Mouse (Mus musculus): Measurements from ENCODE around the gene Gtf2h5. TPM values are rescaled to one million over a fixed set of nuclear protein-coding genes. Genes with fewer than 3 reads are reported as not detected.

Gene Gtf2h5
- polyA plus RNA-seq, 1 experiment from 2014 or later = 153 TPM

- H3K4me3 ChIP-seq (ENCODE audit: low read length) = peak overlapping the region; percentile 90
- no peaks in the 10 kb centered on the region for H3K9me3 ChIP-seq (ENCODE audit: low read length)
- no peaks in the 10 kb centered on the region for H3K36me3 ChIP-seq (ENCODE audit: insufficient read depth, low read length)
- ATAC-seq (ENCODE audit: low FRiP score, low TSS enrichment) = 0 out of 2 replicates have a peak, but pooled peaks have one; percentile 11
- no peaks in the 10 kb centered on the region for H3K27me3 ChIP-seq (ENCODE audit: insufficient read depth, low read length)
- H3K4me2 ChIP-seq (replicated peaks; ENCODE audit: low read depth, low read length) = peak overlapping the region; percentile 80
- under 1% methylated on average over 34 of the region's 50 CpGs for WGBS
- peak overlapping the region; percentile 92 for H3K27ac ChIP-seq (ENCODE audit: low read length)
- peak overlapping the region; percentile 96 for H3K9ac ChIP-seq (replicated peaks; ENCODE audit: low read length)
- peaks cover 16% of the 10 kb centered on the region for H3K4me1 ChIP-seq (ENCODE audit: insufficient read depth, low read length)
Observed at GRCm38 (mm10) chr17:6107015-6107601, 27.5 kb downstream of the Gtf2h5 start.

DNA sequence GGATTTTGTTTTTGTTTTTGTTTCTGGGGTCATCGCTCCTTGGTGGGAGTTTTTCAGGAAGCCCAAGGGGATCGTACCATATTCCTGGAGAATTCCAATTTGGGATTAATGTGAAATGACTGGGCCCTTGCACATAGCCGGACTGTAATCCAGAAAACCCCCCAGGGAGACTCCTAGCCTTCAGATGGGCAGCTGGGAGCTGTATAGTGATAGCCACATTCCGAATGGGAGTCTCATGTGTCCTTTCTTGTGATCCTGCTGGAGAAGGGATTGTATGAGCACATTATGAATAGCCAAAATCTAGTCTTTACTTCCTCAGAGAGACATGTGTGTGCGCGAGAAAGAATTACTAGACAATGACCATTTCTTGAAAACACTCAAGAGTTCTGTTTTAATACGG lies 28.6 kb downstream of the Gtf2h5 start:
- Histone ChIP-seq H3K4me1 (ENCODE audit: insufficient read depth, low read length) (peaks cover 16% of the 10 kb centered on the region), H3K9ac (replicated peaks; ENCODE audit: low read length) (peak overlapping the region; percentile 96), H3K27me3 (ENCODE audit: insufficient read depth, low read length) (no peaks in the 10 kb centered on the region), H3K27ac (ENCODE audit: low read length) (no peak overlapping the region), H3K36me3 (ENCODE audit: insufficient read depth, low read length) (no peaks in the 10 kb centered on the region), H3K4me2 (replicated peaks; ENCODE audit: low read depth, low read length) (peak overlapping the region; percentile 80), H3K4me3 (ENCODE audit: low read length) (peak overlapping the region; percentile 90), H3K9me3 (ENCODE audit: low read length) (no peaks in the 10 kb centered on the region)
- ATAC-seq (ENCODE audit: low FRiP score, low TSS enrichment) = no peak
- 41% methylated on average over 7 of the region's 7 CpGs for WGBS

DNA sequence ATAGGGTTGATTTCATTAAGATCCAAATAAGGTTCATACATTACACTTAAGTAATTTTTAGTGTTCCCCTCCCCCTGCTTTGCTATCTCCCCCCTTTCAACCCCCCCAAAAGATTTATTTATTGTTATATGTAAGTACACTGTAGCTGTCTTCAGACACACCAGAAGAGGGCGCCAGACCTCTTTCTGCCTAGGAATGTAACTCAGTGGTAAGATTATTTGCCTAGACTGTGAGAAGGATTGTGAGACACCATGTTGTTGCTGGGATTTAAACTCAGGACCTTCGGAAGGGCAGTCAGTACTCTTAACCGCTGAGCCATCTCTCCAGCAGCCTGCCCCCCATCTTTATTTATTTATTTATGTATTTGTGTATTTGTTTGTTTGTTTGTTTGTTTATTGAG lies 31.4 kb downstream of the Gtf2h5 start:
- Histone ChIP-seq H3K36me3 (ENCODE audit: insufficient read depth, low read length) (no peaks in the 10 kb centered on the region), H3K27me3 (ENCODE audit: insufficient read depth, low read length) (no peaks in the 10 kb centered on the region), H3K4me2 (replicated peaks; ENCODE audit: low read depth, low read length) (no peak overlapping the region), H3K27ac (ENCODE audit: low read length) (no peak overlapping the region), H3K4me1 (ENCODE audit: insufficient read depth, low read length) (peaks cover 16% of the 10 kb centered on the region), H3K4me3 (ENCODE audit: low read length) (no peak overlapping the region), H3K9me3 (ENCODE audit: low read length) (no peaks in the 10 kb centered on the region), H3K9ac (replicated peaks; ENCODE audit: low read length) (no peak overlapping the region)
- 85% methylated on average over 3 of the region's 3 CpGs for WGBS
- no peak for ATAC-seq (ENCODE audit: low FRiP score, low TSS enrichment)

DNA sequence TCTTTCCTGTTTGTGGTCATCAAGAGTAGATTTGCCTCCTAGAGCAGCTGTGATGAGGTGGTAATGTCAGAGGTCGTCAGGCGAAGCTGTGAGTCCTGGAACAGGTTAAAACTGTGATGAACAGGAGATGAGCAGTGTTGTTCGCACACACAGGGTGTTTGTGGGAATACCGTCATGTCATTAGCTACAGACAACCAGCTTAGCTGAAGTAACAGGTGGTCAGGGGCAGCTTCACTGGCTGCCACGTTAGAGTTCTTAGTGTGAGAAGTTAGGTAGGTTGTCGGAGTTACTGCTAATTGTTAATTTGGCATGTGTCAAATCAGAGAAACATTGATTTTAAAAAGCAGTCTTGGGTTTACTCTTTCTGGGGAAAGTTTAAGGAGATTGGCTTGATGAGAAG lies 34.1 kb downstream of the Gtf2h5 start:
- no peak overlapping the region for H3K9ac ChIP-seq (replicated peaks; ENCODE audit: low read length)
- H3K4me3 ChIP-seq (ENCODE audit: low read length) = no peak overlapping the region
- no peaks in the 10 kb centered on the region for H3K9me3 ChIP-seq (ENCODE audit: low read length)
- H3K36me3 ChIP-seq (ENCODE audit: insufficient read depth, low read length) = no peaks in the 10 kb centered on the region
- no peak for ATAC-seq (ENCODE audit: low FRiP score, low TSS enrichment)
- H3K4me2 ChIP-seq (replicated peaks; ENCODE audit: low read depth, low read length) = no peak overlapping the region
- H3K27ac ChIP-seq (ENCODE audit: low read length) = no peak overlapping the region
- no peaks in the 10 kb centered on the region for H3K27me3 ChIP-seq (ENCODE audit: insufficient read depth, low read length)
- WGBS = 87% methylated on average over 6 of the region's 6 CpGs
- peaks cover 3% of the 10 kb centered on the region for H3K4me1 ChIP-seq (ENCODE audit: insufficient read depth, low read length)

GRCm38 (mm10) chr17:6115085-6115484 lies 35.5 kb downstream of the Gtf2h5 start:
- no peak overlapping the region for H3K9ac ChIP-seq (replicated peaks; ENCODE audit: low read length)
- 92% methylated on average over 9 of the region's 9 CpGs for WGBS
- no peak for ATAC-seq (ENCODE audit: low FRiP score, low TSS enrichment)

DNA sequence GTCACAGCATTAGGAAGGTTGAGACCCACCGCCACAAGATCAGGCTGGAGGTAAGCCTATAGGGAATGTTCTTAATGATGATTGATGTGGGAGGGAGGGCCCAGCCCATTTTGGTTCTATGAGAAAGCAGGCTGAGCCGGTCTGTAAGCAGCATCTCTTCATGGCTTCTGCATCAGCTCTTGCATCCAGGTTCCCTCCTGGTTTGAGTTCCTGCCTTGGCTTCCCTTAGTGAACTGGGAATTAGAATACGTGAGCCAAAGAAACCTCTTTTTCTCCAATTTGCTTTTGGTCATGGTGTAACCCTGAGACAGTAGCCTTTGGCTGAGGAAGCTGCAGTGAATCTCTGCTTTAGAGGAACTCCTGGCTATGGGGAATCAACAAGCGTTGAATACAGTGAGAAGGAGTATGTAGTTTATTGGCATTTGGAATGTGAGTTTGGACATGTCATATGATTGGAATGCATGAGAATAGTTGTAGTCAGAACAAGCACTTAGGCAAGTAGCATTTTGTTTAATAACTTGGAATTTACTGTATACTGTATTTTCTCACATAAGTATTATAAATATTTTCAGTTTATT lies 37.7 kb downstream of the Gtf2h5 start:
- no peak overlapping the region for H3K4me3 ChIP-seq (ENCODE audit: low read length)
- 77% methylated on average over 4 of the region's 4 CpGs for WGBS
- no peaks in the 10 kb centered on the region for H3K27me3 ChIP-seq (ENCODE audit: insufficient read depth, low read length)
- peaks cover 5% of the 10 kb centered on the region for H3K36me3 ChIP-seq (ENCODE audit: insufficient read depth, low read length)
- H3K4me1 ChIP-seq (ENCODE audit: insufficient read depth, low read length) = peaks cover 8% of the 10 kb centered on the region
- no peak overlapping the region for H3K27ac ChIP-seq (ENCODE audit: low read length)
- no peak overlapping the region for H3K4me2 ChIP-seq (replicated peaks; ENCODE audit: low read depth, low read length)
- no peaks in the 10 kb centered on the region for H3K9me3 ChIP-seq (ENCODE audit: low read length)
- ATAC-seq (ENCODE audit: low FRiP score, low TSS enrichment) = no peak
- no peak overlapping the region for H3K9ac ChIP-seq (replicated peaks; ENCODE audit: low read length)

More at GRCm38 (mm10) chr17:6115085-6115484, 35.5 kb downstream of the Gtf2h5 start:
- Histone ChIP-seq H3K27ac (ENCODE audit: low read length) (no peak overlapping the region), H3K9me3 (ENCODE audit: low read length) (no peaks in the 10 kb centered on the region), H3K4me1 (ENCODE audit: insufficient read depth, low read length) (peaks cover 8% of the 10 kb centered on the region), H3K4me3 (ENCODE audit: low read length) (no peak overlapping the region), H3K36me3 (ENCODE audit: insufficient read depth, low read length) (no peaks in the 10 kb centered on the region), H3K4me2 (replicated peaks; ENCODE audit: low read depth, low read length) (no peak overlapping the region), H3K27me3 (ENCODE audit: insufficient read depth, low read length) (no peaks in the 10 kb centered on the region)

DNA sequence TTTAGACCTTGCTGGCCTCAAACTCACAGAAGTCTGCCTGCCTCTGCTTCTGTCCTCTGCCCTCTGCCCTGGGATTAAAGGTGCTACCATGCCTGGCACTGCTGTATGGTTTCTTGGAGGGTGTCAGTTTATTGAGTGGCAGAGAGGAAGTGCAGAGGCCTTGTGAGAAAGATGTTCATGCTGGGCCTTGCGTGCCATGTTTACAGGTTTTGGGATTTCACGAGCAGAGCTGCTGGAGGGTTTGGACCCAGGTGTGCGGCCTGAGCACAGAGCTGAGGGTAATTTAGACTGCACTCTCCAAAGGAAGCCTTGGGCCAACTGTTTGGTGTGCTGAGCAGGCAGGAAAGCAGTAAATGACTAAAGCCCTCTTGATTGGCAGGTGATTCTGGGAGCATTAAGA lies 38.3 kb downstream of the Gtf2h5 start:
- Histone ChIP-seq H3K27me3 (ENCODE audit: insufficient read depth, low read length) (no peaks in the 10 kb centered on the region), H3K4me3 (ENCODE audit: low read length) (no peak overlapping the region), H3K4me1 (ENCODE audit: insufficient read depth, low read length) (peaks cover 8% of the 10 kb centered on the region), H3K9ac (replicated peaks; ENCODE audit: low read length) (no peak overlapping the region), H3K9me3 (ENCODE audit: low read length) (no peaks in the 10 kb centered on the region), H3K4me2 (replicated peaks; ENCODE audit: low read depth, low read length) (no peak overlapping the region), H3K36me3 (ENCODE audit: insufficient read depth, low read length) (peaks cover 12% of the 10 kb centered on the region), H3K27ac (ENCODE audit: low read length) (no peak overlapping the region)
- WGBS = 86% methylated on average over 3 of the region's 3 CpGs
- no peak for ATAC-seq (ENCODE audit: low FRiP score, low TSS enrichment)

DNA sequence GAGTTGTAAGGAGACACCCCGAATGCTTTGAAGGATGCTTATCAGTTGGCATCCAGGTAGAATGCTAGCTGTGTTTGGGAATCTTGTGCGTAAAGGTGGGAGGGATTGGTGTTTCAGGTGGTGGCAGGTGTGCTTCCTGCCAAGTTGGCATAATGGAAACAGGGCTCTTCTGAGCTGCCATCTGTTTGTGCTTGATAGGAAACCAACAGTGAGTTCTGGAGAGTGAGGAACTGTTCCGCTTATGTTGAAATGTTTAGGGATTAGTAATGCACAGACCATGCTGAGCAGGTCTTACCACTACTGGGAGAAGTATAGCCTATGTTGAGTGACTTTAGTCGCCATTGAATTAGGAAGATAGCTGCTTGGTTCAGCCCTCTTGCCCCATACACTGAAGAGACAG lies 39.3 kb downstream of the Gtf2h5 start:
- peaks cover 8% of the 10 kb centered on the region for H3K4me1 ChIP-seq (ENCODE audit: insufficient read depth, low read length)
- ATAC-seq (ENCODE audit: low FRiP score, low TSS enrichment) = no peak
- no peak overlapping the region for H3K9ac ChIP-seq (replicated peaks; ENCODE audit: low read length)
- H3K4me3 ChIP-seq (ENCODE audit: low read length) = no peak overlapping the region
- 93% methylated on average over 4 of the region's 4 CpGs for WGBS
- peaks cover 12% of the 10 kb centered on the region for H3K36me3 ChIP-seq (ENCODE audit: insufficient read depth, low read length)
- no peaks in the 10 kb centered on the region for H3K9me3 ChIP-seq (ENCODE audit: low read length)
- H3K27me3 ChIP-seq (ENCODE audit: insufficient read depth, low read length) = no peaks in the 10 kb centered on the region
- H3K4me2 ChIP-seq (replicated peaks; ENCODE audit: low read depth, low read length) = no peak overlapping the region
- no peak overlapping the region for H3K27ac ChIP-seq (ENCODE audit: low read length)

DNA sequence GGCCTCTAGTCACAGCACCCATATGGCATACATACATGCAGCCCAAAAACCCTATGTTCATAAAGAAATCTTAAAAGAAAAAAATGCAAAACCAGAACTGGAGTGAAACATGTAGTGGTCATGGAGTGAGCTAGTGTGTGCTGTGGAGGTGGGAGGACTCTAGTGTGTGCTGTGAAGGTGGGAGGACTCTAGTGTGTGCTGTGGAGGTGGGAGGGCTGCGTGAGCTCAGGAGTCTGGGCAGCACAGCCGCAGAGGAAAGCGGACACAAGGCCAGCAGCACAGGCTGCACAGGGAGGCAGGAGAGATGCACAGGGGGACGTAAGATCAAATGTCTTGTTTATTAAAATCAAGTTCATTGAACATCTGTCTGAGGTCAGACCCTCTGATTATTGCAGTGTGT lies 44.2 kb downstream of the Gtf2h5 start:
- WGBS = 69% methylated on average over 4 of the region's 4 CpGs
- ATAC-seq (ENCODE audit: low FRiP score, low TSS enrichment) = no peak
- no peak overlapping the region for H3K4me3 ChIP-seq (ENCODE audit: low read length)
- H3K27me3 ChIP-seq (ENCODE audit: insufficient read depth, low read length) = no peaks in the 10 kb centered on the region
- peaks cover 8% of the 10 kb centered on the region for H3K4me1 ChIP-seq (ENCODE audit: insufficient read depth, low read length)
- no peak overlapping the region for H3K4me2 ChIP-seq (replicated peaks; ENCODE audit: low read depth, low read length)
- peaks cover 17% of the 10 kb centered on the region for H3K36me3 ChIP-seq (ENCODE audit: insufficient read depth, low read length)
- H3K9me3 ChIP-seq (ENCODE audit: low read length) = no peaks in the 10 kb centered on the region
- H3K9ac ChIP-seq (replicated peaks; ENCODE audit: low read length) = no peak overlapping the region
- no peak overlapping the region for H3K27ac ChIP-seq (ENCODE audit: low read length)

DNA sequence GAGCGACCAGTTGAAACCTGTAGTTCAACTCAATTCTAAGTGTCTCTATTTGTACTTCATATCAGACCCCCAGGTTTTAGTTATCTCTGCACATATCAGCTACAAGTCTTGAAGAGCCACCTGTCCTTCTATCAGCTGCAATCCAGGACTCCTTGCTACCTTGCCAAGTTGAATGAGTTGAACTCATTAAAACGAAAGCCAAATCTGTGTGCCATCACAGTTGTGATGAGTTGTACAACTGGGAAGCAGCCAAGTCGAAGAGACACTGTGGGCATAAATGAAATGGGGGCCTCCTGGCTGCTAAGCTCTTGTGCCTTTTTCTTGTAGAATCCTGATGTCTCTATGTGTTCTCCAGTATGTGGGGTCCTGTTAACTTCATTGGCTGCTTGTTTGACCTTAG lies 45.9 kb downstream of the Gtf2h5 start:
- ATAC-seq (ENCODE audit: low FRiP score, low TSS enrichment) = no peak
- H3K9ac ChIP-seq (replicated peaks; ENCODE audit: low read length) = no peak overlapping the region
- H3K4me2 ChIP-seq (replicated peaks; ENCODE audit: low read depth, low read length) = no peak overlapping the region
- H3K4me3 ChIP-seq (ENCODE audit: low read length) = no peak overlapping the region
- 86% methylated on average over 3 of the region's 3 CpGs for WGBS
- H3K27me3 ChIP-seq (ENCODE audit: insufficient read depth, low read length) = no peaks in the 10 kb centered on the region
- no peaks in the 10 kb centered on the region for H3K9me3 ChIP-seq (ENCODE audit: low read length)
- H3K27ac ChIP-seq (ENCODE audit: low read length) = no peak overlapping the region
- H3K4me1 ChIP-seq (ENCODE audit: insufficient read depth, low read length) = no peaks in the 10 kb centered on the region
- H3K36me3 ChIP-seq (ENCODE audit: insufficient read depth, low read length) = peaks cover 17% of the 10 kb centered on the region

Measured in kidney, embryonic 16.5 days (tissue).